Mouse (Mus musculus): ENCODE measurements around the gene Abcd2. TPM values are rescaled to one million over a fixed set of nuclear protein-coding genes. Genes with fewer than 3 reads are reported as not detected.

Gene Abcd2
- polyA plus RNA-seq (2012; ENCODE audit: low replicate concordance) = 0.03 and 0.07 TPM in 2 replicates

DNA sequence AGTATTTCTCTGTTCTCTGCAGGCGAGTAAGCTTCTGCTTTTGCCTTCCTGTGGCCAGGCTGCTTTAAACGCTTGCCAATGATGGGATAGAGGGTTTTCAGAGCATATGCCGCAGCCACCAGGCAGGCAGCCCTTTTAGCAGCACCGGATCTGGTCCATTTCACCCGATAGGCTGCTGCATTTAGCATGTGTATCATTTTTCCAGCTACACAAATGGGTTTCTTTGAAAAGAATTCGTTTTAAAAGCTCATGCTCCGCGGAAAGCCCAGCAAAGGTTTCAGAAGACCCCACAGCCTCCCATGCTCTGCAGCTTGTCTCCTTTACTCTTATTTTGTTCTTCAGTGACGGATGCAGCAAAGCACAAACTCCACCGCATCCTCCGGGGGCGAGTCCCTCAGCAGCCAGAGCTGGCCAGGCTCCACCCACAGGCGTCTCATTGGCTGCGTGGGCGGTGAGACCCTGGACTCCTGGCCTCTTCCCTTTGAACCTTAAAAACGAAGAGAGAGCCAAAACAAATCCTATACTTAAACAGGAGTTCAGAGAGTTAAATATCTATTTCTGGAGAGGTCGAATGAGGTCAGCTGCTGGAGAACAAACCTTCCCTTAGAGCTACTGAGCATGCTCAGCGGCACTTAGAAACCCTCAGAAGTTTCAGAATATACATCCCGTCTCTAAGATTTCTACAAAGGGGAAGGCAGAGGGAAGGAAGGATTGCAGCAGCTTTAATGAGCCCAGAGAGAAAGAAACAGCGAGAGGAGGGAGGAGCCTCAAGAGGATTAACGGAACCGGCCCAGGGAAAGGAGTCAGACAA, at the start of gene Abcd2:
Gene Abcd2, minus strand, starts transcription at position 388 of the 811 bp plus-strand sequence.

DNA sequence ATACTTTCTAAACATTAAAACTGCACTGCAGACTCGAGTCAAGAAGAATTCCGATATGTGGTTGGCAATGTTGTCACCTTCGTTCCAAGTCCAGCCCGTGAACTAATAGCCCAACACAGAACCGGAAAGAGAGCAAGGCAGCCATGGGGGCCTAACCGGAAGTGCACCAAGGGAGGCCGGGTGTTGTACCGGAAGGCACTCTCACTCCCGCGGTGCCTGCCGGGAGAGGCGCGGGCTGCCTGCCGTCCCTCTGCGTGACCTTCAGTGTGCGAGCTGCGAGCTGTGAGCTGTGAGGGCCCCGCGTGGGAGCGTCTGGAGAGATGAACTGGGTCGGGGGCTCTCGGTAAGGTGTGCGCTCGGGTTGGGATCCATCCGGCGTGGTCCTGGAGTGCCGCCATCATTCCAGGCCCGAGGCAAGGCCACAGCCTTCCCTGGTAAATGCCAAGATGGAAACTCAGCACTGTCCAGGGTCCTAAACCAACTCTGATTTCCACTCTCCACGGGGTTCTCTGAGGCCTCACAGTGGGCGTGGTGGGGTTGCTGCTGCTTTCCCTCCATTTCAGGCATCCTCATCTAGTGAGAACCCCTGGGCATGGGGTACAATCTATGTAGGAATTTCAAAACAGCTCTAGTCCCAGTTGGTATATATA, 7.8 kb upstream of the Abcd2 start, which contains the start of gene CN725425:
Gene CN725425, plus strand, starts transcription at position 239 of the 650 bp plus-strand sequence.

Other genes starting within 250 kb of the Abcd2 start
- 0.10 and 0.11 TPM in 2 replicates for gene Kif21a, start 141.9 kb downstream of the Abcd2 start, polyA plus RNA-seq (2012; ENCODE audit: low replicate concordance)
- gene CN725425, start 7.7 kb upstream of the Abcd2 start, polyA plus RNA-seq (2012; ENCODE audit: low replicate concordance) = not detected in 2 replicates

Data from leukemia stem cell, adult 10-12 weeks (primary cell).